Mouse (Mus musculus): ENCODE measurements around the gene Ispd.

DNA sequence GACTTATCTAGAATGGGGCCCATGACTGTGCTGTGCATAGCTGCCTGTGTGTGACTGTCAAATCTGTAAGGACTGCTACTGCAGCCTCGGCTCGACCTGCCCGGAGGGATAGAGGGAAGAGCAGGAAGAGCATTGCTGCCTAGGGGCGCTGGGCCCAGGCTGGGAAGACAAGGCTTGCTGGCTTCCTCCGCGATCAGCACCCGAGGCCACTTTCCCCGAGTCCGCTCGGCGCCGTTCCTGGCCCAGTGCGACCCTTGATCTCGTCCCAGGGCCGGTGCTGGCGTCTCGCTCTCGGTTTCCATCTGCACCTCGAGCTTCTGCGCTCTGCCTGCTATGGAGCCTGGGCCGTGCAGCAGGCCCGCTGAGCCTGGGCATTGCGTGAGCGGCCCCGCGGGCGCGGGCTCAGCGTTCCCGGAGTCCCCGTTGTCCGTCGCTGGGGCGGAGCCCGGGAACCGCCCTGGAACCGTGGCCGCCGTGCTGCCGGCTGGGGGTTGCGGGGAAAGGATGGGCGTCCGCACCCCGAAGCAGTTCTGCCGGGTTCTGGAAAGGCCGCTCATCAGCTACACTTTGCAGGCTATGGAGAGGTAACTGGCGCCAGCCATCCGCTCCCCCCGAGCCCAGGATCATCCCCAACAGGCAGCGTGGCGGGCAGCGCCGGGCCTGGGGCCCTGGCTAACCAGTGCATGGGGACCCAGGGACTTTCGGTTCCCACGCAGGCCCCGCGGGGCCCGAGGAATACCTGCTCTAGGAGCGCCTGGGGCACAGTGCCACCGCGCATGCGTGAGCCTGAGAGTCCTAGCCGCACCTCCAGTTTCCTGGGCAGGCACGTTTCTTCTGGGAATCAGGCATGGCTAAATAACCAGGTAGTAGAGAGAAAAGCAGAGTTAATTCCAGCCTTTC lies at the start of gene Ispd, which contains the start of gene D630036H23Rik:
- TF ChIP-seq CHD2 (IDR thresholded peaks at IDR 0.05; ENCODE audit: low read depth, low read length) (no peak), ZNF384 (IDR thresholded peaks at IDR 0.05; ENCODE audit: low read depth, low read length) (no peak), ZC3H11A (IDR thresholded peaks at IDR 0.05; ENCODE audit: borderline replicate concordance, low read depth, low read length) (no peak)
